Mouse (Mus musculus) G1E (cell line): ENCODE measurements at regions not wholly inside any gene's neighbourhood (a gene's known extent, or its start where the extent isn't known, plus 50 kb on each side); places are given as distances from the start of the nearest gene placed in this dataset.

Experiments
- ATAC-seq: 2 replicates; pipeline ENCODE4 v1.8.0; 2016; ENCODE audit warnings: mild to moderate bottlenecking; ENCODE audit not compliant: insufficient number of reproducible peaks, poor library complexity, low FRiP score, severe bottlenecking; ENCODE audit errors: extremely low read depth
- DNase-seq: peaks from one replicate; pipeline ENCODE4 v3.0.0; 2012; ENCODE audit warnings: low spot score
- H3K27me3 ChIP-seq: 2 replicates; pipeline ENCODE4 v1.6.1; 2012; ENCODE audit warnings: mild to moderate bottlenecking, low read length, inconsistent platforms; ENCODE audit not compliant: insufficient read depth
- H3K36me3 ChIP-seq: replicated peaks from 2 replicates; pipeline ENCODE3; 2012; ENCODE audit warnings: mild to moderate bottlenecking, inconsistent platforms
- H3K4me1 ChIP-seq: 2 replicates; pipeline ENCODE4 v1.6.1; 2012; ENCODE audit warnings: low read depth, low read length, inconsistent platforms, mixed read lengths; ENCODE audit not compliant: insufficient read depth
- H3K4me3 ChIP-seq: 2 replicates; pipeline ENCODE4 v1.5.1; 2012; ENCODE audit warnings: low read depth, mild to moderate bottlenecking, inconsistent platforms, low read length, moderate library complexity, mixed read lengths
- H3K9me3 ChIP-seq: replicated peaks from 2 replicates; pipeline ENCODE4 v1.6.1; 2012; ENCODE audit warnings: inconsistent platforms
- CTCF ChIP-seq: IDR thresholded peaks from 2 replicates; pipeline ENCODE4 v1.5.1; 2012; ENCODE audit warnings: low read depth, low read length, inconsistent platforms, mixed read lengths
- GATA1 ChIP-seq: IDR thresholded peaks from 2 replicates; pipeline ENCODE4 v1.6.1; 2012; ENCODE audit warnings: borderline replicate concordance, low read length, inconsistent platforms, mixed read lengths
- GATA2 ChIP-seq: IDR thresholded peaks from 2 replicates; pipeline ENCODE4 v1.6.1; 2012; ENCODE audit warnings: low read depth, low read length, inconsistent platforms, borderline replicate concordance
- POLR2AphosphoS5 ChIP-seq: IDR thresholded peaks from 2 replicates; pipeline ENCODE4 v1.6.1; 2012; ENCODE audit warnings: low read depth, low read length, inconsistent platforms; ENCODE audit not compliant: insufficient replicate concordance
- TAL1 ChIP-seq: conservative IDR thresholded peaks from 2 replicates; pipeline ENCODE4 v1.6.1; 2012; ENCODE audit warnings: low read depth, low read length, inconsistent platforms, mixed read lengths

- peaks cover 28% of the 10 kb centered on the region for H3K27me3 ChIP-seq
- DNase-seq, result no peak
These were observed 182.1 kb upstream of the Mkln1 start for GRCm38 (mm10) chr6:31216206-31217059.

GRCm38 (mm10) chr6:31217060-31217541 lies 181.4 kb upstream of the Mkln1 start:
- DNase-seq, result no peak
- H3K4me1 ChIP-seq, result peaks cover 4% of the 10 kb centered on the region; the same call in 1 of the 2 replicates
- peaks cover 29% of the 10 kb centered on the region for H3K27me3 ChIP-seq

More at GRCm38 (mm10) chr6:31216206-31217059, 182.1 kb upstream of the Mkln1 start:
- Histone ChIP-seq H3K9me3 (peaks cover 9% of the 10 kb centered on the region), H3K4me1 (peaks cover 4% of the 10 kb centered on the region; the same call in 1 of the 2 replicates), H3K36me3 (no peaks in the 10 kb centered on the region), H3K4me3 (no peak overlapping the region; the same call in 1 of the 2 replicates)
- ATAC-seq, result no peak
- TF ChIP-seq TAL1, result no peak
- no peak for TF ChIP-seq GATA1
- no peak for TF ChIP-seq POLR2AphosphoS5
- TF ChIP-seq CTCF, result no peak
- TF ChIP-seq GATA2, result no peak

GRCm38 (mm10) chr6:31217641-31218138 lies 180.8 kb upstream of the Mkln1 start:
- Histone ChIP-seq H3K4me3 (no peak overlapping the region), H3K27me3 (peaks cover 26% of the 10 kb centered on the region), H3K4me1 (peaks cover 4% of the 10 kb centered on the region; the same call in 1 of the 2 replicates), H3K9me3 (peaks cover 9% of the 10 kb centered on the region), H3K36me3 (no peaks in the 10 kb centered on the region)
- ATAC-seq (no peak), DNase-seq (no peak)
- no peak for TF ChIP-seq TAL1
- no peak for TF ChIP-seq GATA2

More at GRCm38 (mm10) chr6:31217060-31217541, 181.4 kb upstream of the Mkln1 start:
- TF ChIP-seq CTCF, result no peak
- TF ChIP-seq GATA1, result no peak
- no peak for TF ChIP-seq POLR2AphosphoS5
- TF ChIP-seq GATA2, result no peak
- TF ChIP-seq TAL1, result no peak
- Histone ChIP-seq H3K9me3 (peaks cover 9% of the 10 kb centered on the region), H3K36me3 (no peaks in the 10 kb centered on the region), H3K4me3 (no peak overlapping the region)
- ATAC-seq, result no peak

GRCm38 (mm10) chr6:31218139-31218750 lies 180.3 kb upstream of the Mkln1 start:
- Histone ChIP-seq H3K9me3 (peaks cover 9% of the 10 kb centered on the region), H3K4me1 (peaks cover 4% of the 10 kb centered on the region; the same call in 1 of the 2 replicates), H3K36me3 (no peaks in the 10 kb centered on the region), H3K4me3 (no peak overlapping the region), H3K27me3 (peaks cover 24% of the 10 kb centered on the region)
- DNase-seq, result no peak
- TF ChIP-seq GATA1 (no peak), TAL1 (no peak), POLR2AphosphoS5 (no peak), CTCF (no peak), GATA2 (no peak)
- ATAC-seq, result no peak

GRCm38 (mm10) chr6:31218880-31219279 lies 179.7 kb upstream of the Mkln1 start:
- no peak overlapping the region for H3K4me3 ChIP-seq
- no peaks in the 10 kb centered on the region for H3K36me3 ChIP-seq
- DNase-seq (no peak), ATAC-seq (no peak)
- no peak for TF ChIP-seq CTCF
- TF ChIP-seq TAL1, result no peak
- no peak for TF ChIP-seq GATA2
- no peak for TF ChIP-seq POLR2AphosphoS5
- TF ChIP-seq GATA1, result no peak
- peaks cover 4% of the 10 kb centered on the region; the same call in 1 of the 2 replicates for H3K4me1 ChIP-seq
- peaks cover 9% of the 10 kb centered on the region for H3K9me3 ChIP-seq
- H3K27me3 ChIP-seq, result peaks cover 24% of the 10 kb centered on the region

GRCm38 (mm10) chr6:31219736-31220135 lies 178.8 kb upstream of the Mkln1 start:
- ATAC-seq (no peak), DNase-seq (no peak)
- no peaks in the 10 kb centered on the region for H3K36me3 ChIP-seq
- peaks cover 9% of the 10 kb centered on the region for H3K9me3 ChIP-seq
- H3K4me3 ChIP-seq, result no peak overlapping the region
- peaks cover 4% of the 10 kb centered on the region; the same call in 1 of the 2 replicates for H3K4me1 ChIP-seq
- TF ChIP-seq GATA2 (no peak), CTCF (no peak), GATA1 (no peak), TAL1 (no peak), POLR2AphosphoS5 (no peak)
- H3K27me3 ChIP-seq, result peaks cover 31% of the 10 kb centered on the region
